Mouse (Mus musculus): ENCODE results near the gene Cmtr2. TPM values are rescaled to one million over a fixed set of nuclear protein-coding genes. Genes with fewer than 3 reads are reported as not detected.

Gene Cmtr2
- polyA plus RNA-seq, 1 experiment: 2.9 TPM

DNA sequence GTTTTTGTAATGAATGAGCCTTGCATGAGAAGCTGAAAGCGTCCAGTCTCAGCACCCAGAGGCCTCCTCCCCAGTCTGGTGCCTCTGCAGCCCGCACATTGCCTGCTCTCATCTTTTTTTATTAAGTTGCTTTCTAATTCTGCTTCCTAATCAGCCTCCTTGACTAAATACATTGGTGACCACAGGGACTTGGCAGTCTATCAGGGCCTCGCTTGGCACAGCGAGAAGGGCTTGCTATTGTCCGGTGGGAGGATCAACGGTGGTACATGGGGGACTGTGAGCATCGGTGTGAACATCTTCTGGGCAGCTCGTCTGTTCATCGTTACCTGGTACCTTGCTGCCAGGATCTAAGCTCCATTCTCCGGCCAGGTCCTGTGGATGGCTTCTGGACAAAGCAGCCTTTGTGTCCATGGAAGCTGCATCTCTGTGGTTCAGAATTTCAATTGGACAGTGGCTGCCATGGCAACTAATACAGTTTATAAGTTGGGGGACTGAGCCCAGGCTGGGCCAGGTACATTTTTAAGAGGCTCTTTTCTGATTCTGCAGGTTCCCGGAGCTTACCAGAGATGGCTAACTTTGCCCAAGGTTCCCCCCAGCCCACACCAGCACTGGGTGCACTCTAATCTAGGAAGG, 32.6 kb upstream of the Cmtr2 start:
- no peaks in the 10 kb centered on the region for H3K36me3 ChIP-seq (ENCODE audit: control insufficient read depth, insufficient read depth, low read length)
- TF ChIP-seq POLR2A (IDR thresholded peaks at IDR 0.05; ENCODE audit: low read depth, low read length) (no peak), CTCF (IDR thresholded peaks at IDR 0.05; ENCODE audit: extremely low read depth, insufficient read depth, insufficient read length, insufficient replicate concordance) (no peak)
- H3K27ac ChIP-seq (ENCODE audit: insufficient read depth, low read length): no peak overlapping the region
- H3K4me1 ChIP-seq (ENCODE audit: control insufficient read depth, insufficient read depth, insufficient read length): no peaks in the 10 kb centered on the region
- H3K27me3 ChIP-seq (ENCODE audit: control insufficient read depth, insufficient read depth, low read length): no peaks in the 10 kb centered on the region
- WGBS: 88% methylated on average over 11 of the region's 11 CpGs
- no peak overlapping the region for H3K4me3 ChIP-seq (ENCODE audit: extremely low read depth, insufficient read depth, insufficient read length)
- no peak for DNase-seq (ENCODE audit: low read depth in 1 of 2, low spot score in 2 of 2)

- 35% methylated on average over 11 of the region's 11 CpGs for WGBS
- Histone ChIP-seq H3K4me3 (ENCODE audit: extremely low read depth, insufficient read depth, insufficient read length) (no peak overlapping the region), H3K27ac (ENCODE audit: insufficient read depth, low read length) (no peak overlapping the region), H3K36me3 (ENCODE audit: control insufficient read depth, insufficient read depth, low read length) (no peaks in the 10 kb centered on the region), H3K27me3 (ENCODE audit: control insufficient read depth, insufficient read depth, low read length) (no peaks in the 10 kb centered on the region), H3K4me1 (ENCODE audit: control insufficient read depth, insufficient read depth, insufficient read length) (no peaks in the 10 kb centered on the region)
- no peak for DNase-seq (ENCODE audit: low read depth in 1 of 2, low spot score in 2 of 2)
- TF ChIP-seq POLR2A (IDR thresholded peaks at IDR 0.05; ENCODE audit: low read depth, low read length) (no peak), CTCF (IDR thresholded peaks at IDR 0.05; ENCODE audit: extremely low read depth, insufficient read depth, insufficient read length, insufficient replicate concordance) (no peak)
Measured at GRCm38 (mm10) chr8:110183748-110184147, 31.7 kb upstream of the Cmtr2 start.

- TF ChIP-seq CTCF (IDR thresholded peaks at IDR 0.05; ENCODE audit: extremely low read depth, insufficient read depth, insufficient read length, insufficient replicate concordance) (no peak), POLR2A (IDR thresholded peaks at IDR 0.05; ENCODE audit: low read depth, low read length) (no peak)
- 84% methylated on average over 4 of the region's 4 CpGs for WGBS
Measured at GRCm38 (mm10) chr8:110185538-110185937, 29.9 kb upstream of the Cmtr2 start.

GRCm38 (mm10) chr8:110188961-110189750, 26.3 kb upstream of the Cmtr2 start:
- H3K27me3 ChIP-seq (ENCODE audit: control insufficient read depth, insufficient read depth, low read length): no peaks in the 10 kb centered on the region
- no peak for DNase-seq (ENCODE audit: low read depth in 1 of 2, low spot score in 2 of 2)
- TF ChIP-seq POLR2A (IDR thresholded peaks at IDR 0.05; ENCODE audit: low read depth, low read length) (no peak), CTCF (IDR thresholded peaks at IDR 0.05; ENCODE audit: extremely low read depth, insufficient read depth, insufficient read length, insufficient replicate concordance) (no peak)
- H3K36me3 ChIP-seq (ENCODE audit: control insufficient read depth, insufficient read depth, low read length): no peaks in the 10 kb centered on the region
- H3K4me3 ChIP-seq (ENCODE audit: extremely low read depth, insufficient read depth, insufficient read length): no peak overlapping the region
- no peak overlapping the region for H3K27ac ChIP-seq (ENCODE audit: insufficient read depth, low read length)
- H3K4me1 ChIP-seq (ENCODE audit: control insufficient read depth, insufficient read depth, insufficient read length): no peaks in the 10 kb centered on the region
- 35% methylated on average over 8 of the region's 8 CpGs for WGBS

More at GRCm38 (mm10) chr8:110185538-110185937, 29.9 kb upstream of the Cmtr2 start:
- no peak for DNase-seq (ENCODE audit: low read depth in 1 of 2, low spot score in 2 of 2)
- H3K36me3 ChIP-seq (ENCODE audit: control insufficient read depth, insufficient read depth, low read length): no peaks in the 10 kb centered on the region
- no peaks in the 10 kb centered on the region for H3K27me3 ChIP-seq (ENCODE audit: control insufficient read depth, insufficient read depth, low read length)
- H3K4me1 ChIP-seq (ENCODE audit: control insufficient read depth, insufficient read depth, insufficient read length): no peaks in the 10 kb centered on the region
- H3K4me3 ChIP-seq (ENCODE audit: extremely low read depth, insufficient read depth, insufficient read length): no peak overlapping the region
- H3K27ac ChIP-seq (ENCODE audit: insufficient read depth, low read length): no peak overlapping the region

DNA sequence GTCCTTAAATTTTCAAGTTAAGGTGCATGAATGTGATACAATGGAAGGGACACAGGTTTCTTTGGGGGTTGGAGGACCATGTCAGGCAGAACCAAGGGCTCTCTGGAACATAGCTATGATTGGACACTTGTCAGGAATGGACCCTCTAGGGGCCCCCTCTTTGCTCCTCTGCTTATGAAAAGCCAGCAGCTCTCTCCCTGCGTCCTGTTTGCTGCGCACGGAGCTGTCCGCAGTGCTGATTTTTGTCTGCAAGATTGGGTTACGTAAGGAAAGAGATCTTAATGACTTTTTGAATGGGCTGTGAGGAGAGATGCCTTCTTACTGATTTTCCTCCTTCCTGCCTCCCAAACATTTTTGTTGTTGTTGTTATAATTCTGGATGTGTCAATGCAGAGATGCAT, 18.8 kb upstream of the Cmtr2 start:
- no peak for TF ChIP-seq POLR2A (IDR thresholded peaks at IDR 0.05; ENCODE audit: low read depth, low read length)
- no peak for TF ChIP-seq CTCF (IDR thresholded peaks at IDR 0.05; ENCODE audit: extremely low read depth, insufficient read depth, insufficient read length, insufficient replicate concordance)
- WGBS: 6% methylated on average over 5 of the region's 5 CpGs
- H3K27me3 ChIP-seq (ENCODE audit: control insufficient read depth, insufficient read depth, low read length): no peaks in the 10 kb centered on the region

GRCm38 (mm10) chr8:110201806-110202205, 13.7 kb upstream of the Cmtr2 start:
- 32% methylated on average over 11 of the region's 11 CpGs for WGBS
- no peak overlapping the region for H3K27ac ChIP-seq (ENCODE audit: insufficient read depth, low read length)
- no peaks in the 10 kb centered on the region for H3K36me3 ChIP-seq (ENCODE audit: control insufficient read depth, insufficient read depth, low read length)
- H3K4me3 ChIP-seq (ENCODE audit: extremely low read depth, insufficient read depth, insufficient read length): no peak overlapping the region
- no peaks in the 10 kb centered on the region for H3K4me1 ChIP-seq (ENCODE audit: control insufficient read depth, insufficient read depth, insufficient read length)
- no peaks in the 10 kb centered on the region for H3K27me3 ChIP-seq (ENCODE audit: control insufficient read depth, insufficient read depth, low read length)
- TF ChIP-seq CTCF (IDR thresholded peaks at IDR 0.05; ENCODE audit: extremely low read depth, insufficient read depth, insufficient read length, insufficient replicate concordance) (no peak), POLR2A (IDR thresholded peaks at IDR 0.05; ENCODE audit: low read depth, low read length) (no peak)
- DNase-seq (ENCODE audit: low read depth in 1 of 2, low spot score in 2 of 2): no peak

More for the DNA sequence above, 18.8 kb upstream of the Cmtr2 start:
- DNase-seq (ENCODE audit: low read depth in 1 of 2, low spot score in 2 of 2): no peak
- Histone ChIP-seq H3K27ac (ENCODE audit: insufficient read depth, low read length) (no peak overlapping the region), H3K4me3 (ENCODE audit: extremely low read depth, insufficient read depth, insufficient read length) (no peak overlapping the region), H3K36me3 (ENCODE audit: control insufficient read depth, insufficient read depth, low read length) (no peaks in the 10 kb centered on the region), H3K4me1 (ENCODE audit: control insufficient read depth, insufficient read depth, insufficient read length) (no peaks in the 10 kb centered on the region)

- no peak overlapping the region for H3K4me3 ChIP-seq (ENCODE audit: extremely low read depth, insufficient read depth, insufficient read length)
- WGBS: 80% methylated on average over 5 of the region's 5 CpGs
- no peak for DNase-seq (ENCODE audit: low read depth in 1 of 2, low spot score in 2 of 2)
Measured at GRCm38 (mm10) chr8:110216253-110216652, 788 bp downstream of the Cmtr2 start.

More at GRCm38 (mm10) chr8:110216253-110216652, 788 bp downstream of the Cmtr2 start:
- no peaks in the 10 kb centered on the region for H3K27me3 ChIP-seq (ENCODE audit: control insufficient read depth, insufficient read depth, low read length)
- peaks cover 4% of the 10 kb centered on the region for H3K36me3 ChIP-seq (ENCODE audit: control insufficient read depth, insufficient read depth, low read length)
- TF ChIP-seq CTCF (IDR thresholded peaks at IDR 0.05; ENCODE audit: extremely low read depth, insufficient read depth, insufficient read length, insufficient replicate concordance): no peak
- TF ChIP-seq POLR2A (IDR thresholded peaks at IDR 0.05; ENCODE audit: low read depth, low read length): no peak
- H3K27ac ChIP-seq (ENCODE audit: insufficient read depth, low read length): no peak overlapping the region
- peaks cover 5% of the 10 kb centered on the region; the same call in 1 of the 2 replicates for H3K4me1 ChIP-seq (ENCODE audit: control insufficient read depth, insufficient read depth, insufficient read length)

Measured in spleen, adult 2 months (tissue).